Mouse (Mus musculus): ENCODE data around the gene Kcnn3.

DNA sequence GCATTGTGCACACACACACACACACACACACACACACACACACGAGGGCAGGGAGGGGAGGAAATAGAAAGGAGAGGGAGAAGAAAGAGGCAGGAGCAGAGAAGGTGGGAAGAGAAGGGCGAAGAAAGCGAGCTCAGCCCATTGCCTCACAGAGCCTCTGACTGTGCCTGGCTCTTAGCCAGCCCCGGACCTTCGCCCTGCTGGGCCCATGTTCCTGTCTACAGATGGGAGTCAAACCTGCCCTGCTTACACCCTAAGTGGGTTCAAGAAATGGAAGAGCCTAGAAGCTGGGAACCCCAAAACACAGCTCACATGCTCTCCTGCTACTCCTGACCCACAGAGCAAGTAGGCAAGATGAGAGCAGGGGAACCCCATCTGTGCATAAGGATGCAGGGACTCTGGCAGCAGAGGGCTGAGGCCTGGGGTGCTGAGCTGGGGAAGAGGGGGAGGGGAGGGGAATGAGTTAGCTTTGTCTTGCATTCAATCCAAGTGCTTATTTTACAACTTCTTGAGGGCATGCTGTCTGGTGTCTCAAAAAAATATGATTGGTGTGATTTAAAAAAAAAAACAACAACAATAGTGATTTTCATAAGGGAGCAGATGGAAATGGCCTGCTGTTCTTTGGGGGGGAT lies 105.0 kb downstream of the Kcnn3 start:
- TF ChIP-seq CTCF (IDR thresholded peaks at IDR 0.05; ENCODE audit: borderline replicate concordance, control insufficient read depth, extremely low read depth, insufficient read depth, low read length, poor library complexity) (no peak), POLR2A (IDR thresholded peaks at IDR 0.05; ENCODE audit: control insufficient read depth, extremely low read depth, insufficient read depth, low read length, poor library complexity) (no peak)
